Mouse (Mus musculus): ENCODE data around the gene Rab31.

DNA sequence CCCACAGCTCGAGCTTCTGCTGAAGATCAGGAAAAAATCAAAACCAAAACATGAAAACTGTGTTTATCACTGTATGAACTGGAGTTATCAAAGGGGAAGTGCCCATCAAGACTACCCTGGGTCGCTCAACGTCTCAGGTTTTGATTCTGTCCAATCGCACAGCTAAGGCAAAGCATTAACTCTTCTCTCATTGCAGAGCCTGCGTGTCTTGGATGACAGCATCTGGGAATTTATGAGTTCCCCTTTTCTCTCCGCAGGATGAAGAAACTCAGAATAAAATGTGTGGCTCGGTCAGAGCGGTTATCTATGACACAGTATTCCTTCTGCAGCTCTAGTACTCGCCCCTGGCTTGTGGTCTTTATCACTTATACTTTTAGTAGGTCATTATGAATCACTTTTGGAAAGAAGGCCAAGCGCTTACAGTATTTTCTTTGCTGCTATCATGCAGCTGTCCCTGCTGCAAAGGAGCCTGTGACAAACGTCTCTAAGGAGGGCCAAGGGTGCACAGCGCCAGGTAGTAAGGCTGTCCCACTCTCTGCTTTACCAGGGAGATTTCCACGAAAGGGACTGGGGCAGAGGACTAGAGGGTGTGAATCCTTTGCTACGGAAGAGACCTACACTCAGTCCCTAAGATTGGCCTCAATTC, 136.7 kb downstream of the Rab31 start:
- no peak for TF ChIP-seq CTCF (IDR thresholded peaks at IDR 0.05; ENCODE audit: borderline replicate concordance, control insufficient read depth, extremely low read depth, insufficient read depth, low read length, poor library complexity)
- no peak for TF ChIP-seq POLR2A (IDR thresholded peaks at IDR 0.05; ENCODE audit: control insufficient read depth, extremely low read depth, insufficient read depth, low read length, poor library complexity)

All from thymus, adult 2 months (tissue).